Mouse (Mus musculus) layer of hippocampus, adult 11-12 months (tissue): ENCODE measurements at regions not wholly inside any gene's neighbourhood (a gene's known extent, or its start where the extent isn't known, plus 50 kb on each side); places are given as distances from the start of the nearest gene placed in this dataset.

Experiments used
- DNase-seq: peaks from one replicate; pipeline ENCODE4 v3.0.0; 2022; ENCODE audit warnings: low spot score

DNA sequence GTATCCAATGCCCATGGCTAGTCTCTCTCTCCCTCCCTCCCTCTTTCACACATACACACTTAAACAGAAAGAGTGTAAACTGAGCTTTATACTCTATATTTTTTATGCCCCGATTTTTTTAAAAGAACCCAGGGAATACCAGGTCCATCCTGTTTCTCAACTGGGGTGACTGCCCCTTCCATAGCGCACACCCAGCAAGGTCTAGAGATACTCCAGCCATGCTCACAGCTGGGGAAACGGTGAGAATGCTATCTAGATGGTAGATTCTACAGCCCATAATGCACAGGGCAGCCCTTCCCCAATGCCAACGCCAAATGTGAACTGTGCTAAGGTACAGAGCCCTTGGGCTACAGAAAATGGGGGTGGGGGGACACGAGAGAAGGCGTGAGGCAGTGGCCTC is 51.2 kb upstream of the Tln2 start:
- no peak for DNase-seq

DNA sequence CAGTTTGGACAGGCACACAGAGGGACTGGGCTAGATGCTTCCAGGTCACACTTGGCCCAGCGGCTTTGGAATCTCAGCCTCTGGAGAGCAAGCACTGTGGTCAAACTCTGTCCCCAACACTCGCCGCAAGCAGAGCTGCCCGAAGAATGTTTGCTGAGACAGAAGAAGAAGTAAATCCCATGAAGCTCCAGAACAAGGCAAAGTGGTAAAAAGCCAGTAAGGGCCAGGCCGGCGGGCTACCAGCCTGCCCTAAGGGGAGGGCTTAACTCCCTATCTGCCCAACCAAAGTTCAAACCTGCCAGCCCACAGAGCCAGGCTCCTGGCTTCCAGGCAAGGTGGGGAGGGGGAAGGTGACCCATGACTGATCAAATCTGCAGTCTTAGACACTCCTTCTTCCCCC is 52.2 kb upstream of the Tln2 start:
- DNase-seq: no peak

GRCm38 (mm10) chr9:67612101-67612500 is 52.6 kb upstream of the Tln2 start:
- DNase-seq: no peak

DNA sequence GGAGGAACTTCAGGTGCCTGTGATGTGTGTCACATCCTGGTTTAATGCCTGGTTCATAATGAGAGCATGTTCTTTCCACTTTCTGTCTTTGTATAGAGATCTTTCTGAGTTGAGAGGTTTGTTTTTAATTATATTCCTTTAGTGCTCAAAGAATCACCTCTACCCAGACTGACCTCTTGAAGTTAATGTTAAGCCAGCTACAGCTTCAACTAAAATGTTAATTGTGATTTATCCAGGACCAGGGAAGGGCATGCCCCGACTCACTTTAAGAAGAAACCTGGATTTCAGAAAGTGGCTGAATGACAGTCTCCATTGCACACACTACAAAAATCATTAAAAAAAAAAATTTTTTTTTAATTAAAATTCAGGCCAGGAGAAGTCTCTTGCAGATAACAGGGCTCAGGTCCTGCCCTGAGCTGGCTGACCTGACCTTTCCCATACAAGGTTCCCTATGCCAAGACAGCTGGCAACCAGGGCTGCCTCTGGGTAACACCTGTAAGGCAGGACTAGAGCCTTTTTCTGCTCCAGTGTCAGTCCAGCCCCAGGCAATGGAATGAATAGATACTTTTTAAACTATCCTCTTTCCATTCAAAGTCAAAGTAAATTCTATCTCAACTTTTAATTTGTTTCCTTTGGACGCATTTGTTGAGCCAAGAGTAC is 54.7 kb upstream of the Tln2 start:
- no peak for DNase-seq

DNA sequence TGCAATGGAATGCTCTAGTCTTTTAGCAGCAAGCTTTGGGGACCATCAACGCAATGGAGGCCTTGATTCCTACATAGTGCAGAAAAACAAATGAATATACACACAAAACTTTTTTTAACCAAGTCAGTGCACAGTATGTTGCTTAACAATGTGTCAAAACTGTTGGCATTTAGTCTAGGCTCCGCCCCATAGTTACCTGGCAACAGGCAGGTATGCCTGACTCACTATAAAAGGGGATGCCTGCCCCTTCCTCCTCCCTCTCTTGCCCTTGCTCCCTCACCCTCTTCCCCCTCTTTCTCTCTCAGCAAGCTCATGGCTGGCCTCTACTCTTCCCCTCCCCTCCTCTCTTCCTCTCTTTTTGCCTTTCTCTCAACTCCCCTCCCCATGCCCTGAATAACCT is 56.7 kb upstream of the Tln2 start:
- no peak for DNase-seq

DNA sequence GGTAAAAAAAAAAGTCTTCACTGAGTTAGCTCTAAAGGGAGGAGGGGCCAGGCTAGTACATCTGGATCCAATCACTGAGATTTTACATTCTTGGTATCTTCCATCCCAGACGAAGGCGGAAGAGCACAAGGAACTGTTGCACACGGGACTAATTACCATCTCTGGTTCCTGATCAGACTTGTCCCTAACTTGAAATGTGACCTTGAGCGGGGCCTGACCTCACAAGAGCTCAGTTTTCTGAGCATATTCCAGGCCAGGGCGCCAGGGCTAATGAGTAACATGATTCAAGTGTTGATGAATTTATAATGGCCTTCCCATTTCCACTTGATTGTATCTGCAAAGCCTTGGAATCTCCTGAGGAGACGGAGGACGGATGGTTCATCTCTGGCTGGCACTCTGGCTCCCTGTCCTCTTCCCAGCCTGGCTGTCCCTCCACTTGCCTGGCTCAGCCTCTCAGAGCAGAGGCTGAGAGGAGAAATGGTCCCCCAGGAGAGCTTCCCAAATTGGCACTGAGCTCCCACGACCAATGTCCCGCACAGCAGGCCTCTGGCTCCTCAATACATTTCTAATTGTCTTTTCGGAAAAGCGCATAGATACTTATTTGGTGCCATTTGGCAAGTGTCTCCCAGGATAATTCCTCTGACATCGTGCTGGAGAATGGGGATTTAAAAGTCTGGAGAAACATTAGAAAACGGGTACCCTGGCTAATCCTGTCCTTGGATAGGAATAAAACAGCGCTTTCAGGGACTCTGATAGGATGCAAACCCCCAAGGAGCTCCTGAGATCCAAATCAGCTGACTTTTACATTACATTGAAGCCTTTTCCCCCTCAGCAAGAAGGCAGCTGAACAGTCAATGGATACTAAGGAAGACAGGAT is 58.1 kb upstream of the Tln2 start:
- DNase-seq: no peak

DNA sequence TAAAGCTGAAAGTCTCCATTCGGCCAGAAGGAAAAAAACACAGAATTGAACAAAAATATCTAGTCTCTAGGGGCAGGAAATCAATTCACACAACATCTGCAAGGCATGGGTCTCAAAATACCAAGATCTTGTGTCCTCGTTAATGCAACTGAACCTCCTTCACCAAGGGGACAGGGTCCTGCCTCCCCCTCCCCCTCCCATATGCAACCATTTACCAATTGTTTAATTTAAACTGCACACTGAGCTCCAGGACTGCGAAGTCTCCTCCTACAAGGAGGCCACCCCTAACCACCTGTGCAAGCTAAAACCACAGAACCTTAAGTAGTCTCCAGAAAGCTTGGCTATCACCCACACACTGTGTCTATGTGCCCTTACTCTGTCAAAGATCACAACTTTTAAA is 61.4 kb upstream of the Tln2 start:
- no peak for DNase-seq

- DNase-seq: no peak
Observed at GRCm38 (mm10) chr9:67627196-67627595, 67.7 kb upstream of the Tln2 start.

DNA sequence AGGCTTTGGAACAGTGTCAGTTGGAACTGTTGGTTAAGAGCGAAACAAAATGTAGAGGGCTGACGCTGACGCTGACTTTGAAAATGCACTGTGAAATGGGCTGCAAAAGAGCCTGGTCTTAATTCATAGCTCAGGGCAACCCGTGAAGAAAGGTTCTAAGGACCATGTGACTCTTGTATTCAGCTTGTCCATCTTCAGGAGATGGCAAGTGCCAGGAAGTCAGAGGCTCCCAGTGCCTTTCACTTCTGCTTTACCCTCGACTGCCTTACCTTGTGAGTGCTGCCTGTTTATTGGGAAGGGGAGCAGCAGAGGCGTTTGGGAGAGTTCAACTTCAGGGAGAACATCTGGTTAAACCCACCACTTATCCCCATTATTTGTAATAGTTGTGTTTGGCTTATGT is 70.1 kb upstream of the Tln2 start:
- no peak for DNase-seq

DNA sequence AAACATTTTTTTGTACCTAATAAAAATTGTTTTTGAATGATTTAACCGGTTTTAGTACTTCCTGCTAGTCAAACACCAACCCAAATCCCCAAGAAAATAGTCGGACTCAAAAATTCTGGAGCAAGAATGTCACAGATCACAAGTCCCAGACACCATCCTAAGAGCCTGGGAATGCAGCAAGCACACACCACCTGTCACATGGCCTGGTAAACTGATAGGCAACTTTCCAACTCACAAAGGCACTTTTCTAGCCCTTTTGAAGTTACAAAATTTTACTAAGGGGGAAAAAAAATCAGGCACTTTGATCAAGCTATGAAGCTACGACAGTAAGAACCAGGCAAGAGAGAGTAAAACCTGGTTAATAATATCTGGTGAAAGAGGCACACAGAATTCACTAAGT is 70.7 kb upstream of the Tln2 start:
- DNase-seq: no peak

DNA sequence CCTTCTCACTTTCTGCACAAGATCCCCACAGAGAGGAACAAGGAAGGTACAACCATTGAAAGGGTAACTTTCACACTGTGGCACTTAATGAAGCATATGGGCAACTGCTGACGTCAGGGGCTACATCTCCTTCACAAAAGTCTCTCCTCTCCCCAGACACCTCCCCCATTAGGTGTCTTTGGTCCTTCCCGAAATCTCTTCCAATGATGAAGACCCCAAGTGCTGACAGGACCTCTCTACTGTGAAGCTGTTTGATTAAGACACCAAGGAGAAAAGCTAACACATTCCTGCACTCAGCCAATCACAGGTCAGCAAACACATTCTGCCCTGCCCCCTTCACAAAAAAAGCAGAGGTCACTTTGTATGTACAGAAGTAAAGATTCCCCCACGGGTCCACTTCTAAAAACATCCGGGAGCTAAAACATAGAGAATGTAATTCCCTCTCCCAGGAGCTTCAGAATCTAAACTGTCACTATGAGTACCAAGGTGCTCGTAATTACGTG is 72.3 kb upstream of the Tln2 start:
- no peak for DNase-seq

- DNase-seq: no peak
Observed at GRCm38 (mm10) chr9:67632521-67633025, 73.1 kb upstream of the Tln2 start.

GRCm38 (mm10) chr9:67633026-67633741 is 73.7 kb upstream of the Tln2 start:
- DNase-seq: peak; percentile 28

- DNase-seq: peak; percentile 69
Observed at GRCm38 (mm10) chr9:67633761-67634441, 74.4 kb upstream of the Tln2 start.

- DNase-seq: no peak
Observed at GRCm38 (mm10) chr9:67646820-67647219, 87.3 kb upstream of the Tln2 start.

DNA sequence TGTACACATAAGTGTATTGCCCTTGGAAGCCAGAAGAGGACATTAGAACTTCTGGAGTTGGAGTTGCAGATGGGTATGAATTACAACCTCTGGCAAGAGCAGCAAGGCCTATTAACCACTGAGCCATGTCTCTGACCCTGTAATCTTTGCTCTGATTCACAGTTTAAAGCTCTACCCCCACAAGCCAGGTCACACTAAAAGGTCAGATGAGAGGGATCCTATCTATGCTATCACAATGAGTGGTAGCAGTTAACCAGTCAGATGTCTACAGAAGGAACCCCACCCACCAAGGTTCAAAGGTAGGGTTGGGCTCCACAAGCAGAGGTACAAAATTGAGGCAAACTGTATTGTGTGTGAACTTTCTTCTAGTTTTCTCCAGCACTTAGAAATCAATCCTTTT is 94.5 kb upstream of the C2cd4b start:
- DNase-seq: no peak

- no peak for DNase-seq
Observed at GRCm38 (mm10) chr9:67670261-67671020, 88.8 kb upstream of the C2cd4b start.

DNA sequence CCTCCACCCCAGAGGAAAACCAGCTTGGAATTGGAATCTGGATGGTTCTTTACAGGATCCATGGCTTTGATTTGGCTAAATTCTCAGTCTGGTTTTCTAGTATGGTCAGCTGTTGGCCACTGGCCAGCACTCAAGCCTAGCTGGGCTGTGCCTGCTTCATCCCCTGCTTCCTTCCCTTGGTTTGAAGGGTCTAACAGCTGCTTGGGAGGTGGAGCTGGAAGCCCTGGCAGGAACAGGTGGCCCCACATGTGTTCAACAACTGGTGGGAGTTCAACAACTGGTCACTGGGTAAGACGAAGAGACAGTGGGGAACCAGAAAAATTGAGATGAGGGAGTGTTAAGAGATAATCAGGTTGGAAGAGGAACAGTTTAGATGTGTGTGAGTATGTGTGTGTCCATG is 82.3 kb upstream of the C2cd4b start:
- DNase-seq: no peak

- peak; percentile 79 for DNase-seq
Observed at GRCm38 (mm10) chr9:67683367-67683766, 75.9 kb upstream of the C2cd4b start.

GRCm38 (mm10) chr9:67692396-67692795 is 66.8 kb upstream of the C2cd4b start:
- DNase-seq: no peak

- peak; percentile 36 for DNase-seq
Observed at GRCm38 (mm10) chr9:67693716-67694115, 65.5 kb upstream of the C2cd4b start.
